Mouse (Mus musculus): ENCODE measurements around the gene Larp6.

- no peak for TF ChIP-seq CTCF (IDR thresholded peaks at IDR 0.05; ENCODE audit: borderline replicate concordance, extremely low read depth, insufficient read depth, insufficient read length)
- no peak for TF ChIP-seq POLR2A (IDR thresholded peaks at IDR 0.05; ENCODE audit: borderline replicate concordance, extremely low read depth, insufficient read depth, insufficient read length, poor library complexity, severe bottlenecking)
Observed at GRCm38 (mm10) chr9:60713616-60714015, 827 bp downstream of the Larp6 start.

All from brain, embryonic 14.5 days (tissue).